Mouse (Mus musculus) hindbrain, embryonic 16.5 days (tissue): ENCODE results near the gene Osbpl3. TPM values are rescaled to one million over a fixed set of nuclear protein-coding genes. Genes with fewer than 3 reads are reported as not detected.

ENCODE experiments used
- ATAC-seq: fragments of 200-750 bp; cut with Nextera tagmentation; 2 replicates; pipeline ENCODE4 v1.8.0; 2017; ENCODE audit warnings: moderate TSS enrichment, moderate library complexity
- H3K27ac ChIP-seq: fragments of 300-500 bp; sonication (generic); 2 replicates; pipeline ENCODE4 v1.5.1; 2014; ENCODE audit warnings: low read depth, mild to moderate bottlenecking, control low read depth, low read length, moderate library complexity
- H3K27me3 ChIP-seq: fragments of 300-500 bp; sonication (generic); replicated peaks from 2 replicates; pipeline ENCODE4 v1.6.1; 2014; ENCODE audit warnings: low read length; ENCODE audit not compliant: control insufficient read depth, insufficient read depth
- H3K36me3 ChIP-seq: fragments of 300-500 bp; sonication (generic); 2 replicates; pipeline ENCODE4 v1.6.1; 2014; ENCODE audit warnings: mild to moderate bottlenecking, low read length, moderate library complexity, mixed read lengths; ENCODE audit not compliant: control insufficient read depth, insufficient read depth
- H3K4me1 ChIP-seq: fragments of 300-500 bp; sonication (generic); 2 replicates; pipeline ENCODE4 v1.6.1; 2014; ENCODE audit warnings: low read depth, low read length; ENCODE audit not compliant: control insufficient read depth, insufficient read depth
- H3K4me2 ChIP-seq: fragments of 300-500 bp; sonication (generic); 2 replicates; pipeline ENCODE4 v1.6.1; 2014; ENCODE audit warnings: mild to moderate bottlenecking, low read length, control low read depth, moderate library complexity
- H3K4me3 ChIP-seq: fragments of 300-500 bp; sonication (generic); 2 replicates; pipeline ENCODE4 v1.5.1; 2014; ENCODE audit warnings: mild to moderate bottlenecking, low read length, control low read depth, moderate library complexity
- H3K9ac ChIP-seq: fragments of 300-500 bp; sonication (generic); 2 replicates; pipeline ENCODE4 v1.6.1; 2014; ENCODE audit warnings: low read depth, mild to moderate bottlenecking, control low read depth, low read length, moderate library complexity
- H3K9me3 ChIP-seq: fragments of 300-500 bp; sonication (generic); 2 replicates; pipeline ENCODE4 v1.6.1; 2014; ENCODE audit warnings: mild to moderate bottlenecking, low read length, moderate library complexity; ENCODE audit not compliant: control insufficient read depth
- WGBS: fragments of 180-500 bp; shearing (Covaris S2); extraction: QIAGEN DNeasy Blood & Tissue Kit; methylation state at CpG from one replicate; pipeline ENCODE4 v1.1.7; 2014; 5-methylcytosine and 5-hydroxymethylcytosine counted together
- polyA plus RNA-seq: library from polyadenylated mRNA; unstranded; fragments of >200 nt; fragmentation: Nextera tagmentation; extraction: Ambion mirVana; gene quantifications from 2 replicates; pipeline ENCODE4 v1.2.1, GENCODE M21; 2015

The Osbpl3 gene
- polyA plus RNA-seq, 1 experiment from 2014 or later, result 4.5 TPM

DNA sequence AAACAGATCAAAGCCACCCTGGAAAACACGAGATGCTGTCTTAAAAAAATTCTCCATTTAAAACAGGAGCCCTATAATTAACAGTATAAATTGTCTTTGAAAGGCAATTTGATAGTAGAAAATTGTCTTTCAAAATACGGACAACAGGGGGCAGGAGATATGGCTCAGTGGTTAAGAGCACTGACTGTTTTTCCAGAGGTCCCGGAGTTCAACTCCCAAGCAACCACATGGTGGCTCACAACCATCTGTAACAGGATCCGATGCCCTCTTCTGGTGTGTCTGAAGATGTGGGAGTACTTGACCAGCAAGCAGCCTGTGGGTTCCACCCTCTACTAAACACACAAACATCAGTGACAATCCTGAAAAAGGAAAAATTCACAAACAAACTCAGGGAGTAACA is 69.5 kb downstream of the Osbpl3 start:
- Histone ChIP-seq H3K27me3 (no peaks in the 10 kb centered on the region), H3K4me1 (no peaks in the 10 kb centered on the region), H3K4me2 (no peak overlapping the region), H3K9ac (no peak overlapping the region), H3K9me3 (no peaks in the 10 kb centered on the region), H3K4me3 (no peak overlapping the region), H3K27ac (no peak overlapping the region), H3K36me3 (no peaks in the 10 kb centered on the region)
- 89% methylated on average over 4 of the region's 4 CpGs for WGBS
- no peak for ATAC-seq

DNA sequence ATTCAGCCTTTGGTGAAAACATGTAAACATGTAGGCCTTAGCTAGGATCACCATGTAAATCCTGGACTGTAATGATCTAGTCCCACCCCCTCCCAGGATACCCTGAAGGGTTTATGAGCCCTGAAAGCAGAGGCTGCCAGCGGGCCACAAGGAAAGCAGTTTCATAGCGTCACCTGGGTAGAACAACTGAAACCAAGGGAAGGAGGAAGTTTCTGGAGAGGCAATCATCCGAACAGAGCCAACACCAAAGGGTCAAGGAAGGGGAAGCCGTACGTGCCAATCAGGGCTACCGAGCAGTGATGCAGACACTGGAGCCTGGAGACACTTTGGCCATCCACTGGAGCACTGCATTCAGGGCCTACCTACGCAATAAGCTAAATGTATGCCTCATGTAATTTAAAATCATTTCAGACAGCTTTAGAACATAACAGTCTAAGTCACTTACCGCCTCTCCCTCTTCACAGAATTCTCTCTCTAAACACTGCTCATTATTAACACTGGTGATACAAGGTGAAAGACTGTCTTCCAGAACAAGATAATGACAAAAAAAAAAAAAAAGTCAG is 70.5 kb downstream of the Osbpl3 start:
- no peaks in the 10 kb centered on the region for H3K4me1 ChIP-seq
- no peak overlapping the region for H3K4me2 ChIP-seq
- 95% methylated on average over 8 of the region's 8 CpGs for WGBS
- no peaks in the 10 kb centered on the region for H3K27me3 ChIP-seq
- H3K9me3 ChIP-seq, result no peaks in the 10 kb centered on the region
- H3K9ac ChIP-seq, result no peak overlapping the region
- no peak overlapping the region for H3K27ac ChIP-seq
- H3K4me3 ChIP-seq, result no peak overlapping the region
- no peak for ATAC-seq
- H3K36me3 ChIP-seq, result no peaks in the 10 kb centered on the region

DNA sequence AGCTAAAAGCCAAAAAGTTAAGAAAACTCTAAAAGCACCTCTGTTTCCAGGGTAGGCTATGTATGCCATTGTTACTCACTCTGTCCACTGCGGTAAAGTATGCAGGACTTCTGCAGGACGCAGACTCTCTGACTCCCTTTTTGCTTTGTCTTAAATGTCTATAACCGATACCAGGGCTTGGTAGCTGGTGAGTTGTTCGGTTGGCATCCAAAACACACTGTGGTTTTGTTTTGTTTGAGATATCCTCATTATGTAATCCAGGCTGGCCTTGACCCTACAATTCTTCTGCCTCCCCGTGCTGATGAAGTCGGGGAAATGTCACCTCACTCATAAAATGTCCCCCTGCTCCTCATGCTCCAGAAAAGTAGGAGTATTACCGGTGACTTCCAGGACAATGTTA is 73.3 kb downstream of the Osbpl3 start:
- Histone ChIP-seq H3K4me1 (no peaks in the 10 kb centered on the region), H3K36me3 (no peaks in the 10 kb centered on the region), H3K9ac (no peak overlapping the region), H3K9me3 (no peaks in the 10 kb centered on the region), H3K27ac (no peak overlapping the region), H3K4me3 (no peak overlapping the region), H3K27me3 (no peaks in the 10 kb centered on the region), H3K4me2 (no peak overlapping the region)
- ATAC-seq, result no peak
- 78% methylated on average over 7 of the region's 7 CpGs for WGBS

DNA sequence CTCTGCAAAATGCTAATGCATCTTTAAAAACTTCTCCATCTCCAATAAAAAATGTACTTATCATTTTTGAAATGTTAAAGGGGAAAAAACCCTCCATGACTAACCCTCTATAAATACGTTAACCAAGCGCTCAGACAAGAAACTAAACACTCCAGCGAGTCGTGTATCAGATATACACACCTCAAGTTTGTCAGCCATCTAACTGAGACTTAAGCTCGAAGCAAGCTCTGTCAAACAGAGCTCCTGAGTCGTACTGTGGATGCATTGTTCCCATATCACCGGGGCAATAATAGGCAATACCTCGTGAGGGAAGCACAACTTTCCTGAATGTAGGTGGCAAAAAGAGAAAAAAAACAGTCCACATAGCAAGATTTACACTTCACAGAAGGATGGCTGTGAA is 73.8 kb downstream of the Osbpl3 start:
- Histone ChIP-seq H3K36me3 (no peaks in the 10 kb centered on the region), H3K4me2 (no peak overlapping the region), H3K4me1 (no peaks in the 10 kb centered on the region), H3K4me3 (no peak overlapping the region), H3K27ac (no peak overlapping the region), H3K9me3 (no peaks in the 10 kb centered on the region), H3K27me3 (no peaks in the 10 kb centered on the region), H3K9ac (no peak overlapping the region)
- 59% methylated on average over 8 of the region's 8 CpGs for WGBS
- no peak for ATAC-seq

DNA sequence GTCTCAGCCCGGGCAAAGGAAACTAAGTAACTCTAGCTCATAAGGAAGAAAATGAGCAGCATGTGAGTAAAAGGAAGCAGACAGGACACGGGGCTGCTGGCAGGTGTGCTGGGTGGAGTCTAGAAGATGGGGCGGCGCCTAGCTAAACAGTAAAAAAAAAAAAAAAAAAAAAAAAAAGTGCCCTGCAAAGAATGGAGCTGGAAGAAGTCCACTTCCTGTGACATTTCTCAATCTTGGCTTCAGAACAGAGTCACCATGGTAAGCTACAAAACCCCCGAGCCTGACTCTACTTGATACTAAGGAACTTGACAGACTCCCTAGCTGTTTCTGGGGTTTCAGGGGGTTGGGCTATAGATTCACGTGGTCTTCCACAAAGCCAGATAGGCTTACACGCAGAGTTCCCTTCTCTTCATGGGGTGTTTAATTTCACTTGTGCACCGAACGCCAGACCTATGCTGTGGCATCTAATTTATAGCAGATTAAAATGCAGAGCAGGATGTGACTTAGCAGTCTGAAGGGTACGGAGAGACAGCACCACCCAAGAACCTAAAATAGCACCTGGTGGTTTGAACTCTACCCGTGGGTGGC is 74.4 kb downstream of the Osbpl3 start:
- H3K4me2 ChIP-seq, result peak overlapping the region; percentile 20; the same call in 1 of the 2 replicates
- H3K4me1 ChIP-seq, result no peaks in the 10 kb centered on the region
- no peak overlapping the region for H3K27ac ChIP-seq
- no peaks in the 10 kb centered on the region for H3K9me3 ChIP-seq
- no peak overlapping the region for H3K4me3 ChIP-seq
- ATAC-seq, result no peak
- no peak overlapping the region for H3K9ac ChIP-seq
- WGBS, result 49% methylated on average over 11 of the region's 11 CpGs
- H3K36me3 ChIP-seq, result no peaks in the 10 kb centered on the region
- no peaks in the 10 kb centered on the region for H3K27me3 ChIP-seq

DNA sequence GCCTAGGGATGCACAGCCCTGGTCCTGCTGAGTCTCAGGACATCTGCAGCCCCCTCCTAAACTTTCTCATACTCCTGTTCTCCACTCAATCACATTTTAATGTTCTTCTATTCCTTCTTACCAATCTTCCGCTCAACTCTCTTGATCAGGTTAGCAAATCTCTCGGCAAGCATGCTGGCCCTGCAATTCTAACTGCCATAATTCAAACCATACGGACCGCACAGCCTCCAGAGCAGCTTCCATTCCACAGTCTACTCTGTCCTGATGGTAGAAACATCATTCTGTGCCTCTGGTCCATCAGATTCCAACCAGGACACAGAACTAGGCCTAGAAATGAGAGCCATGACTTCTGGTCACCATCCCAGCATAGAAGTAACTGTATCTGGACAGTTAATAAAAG is 76.3 kb downstream of the Osbpl3 start:
- Histone ChIP-seq H3K4me3 (no peak overlapping the region), H3K27ac (no peak overlapping the region), H3K9ac (no peak overlapping the region), H3K27me3 (no peaks in the 10 kb centered on the region), H3K4me1 (no peaks in the 10 kb centered on the region), H3K4me2 (no peak overlapping the region), H3K36me3 (no peaks in the 10 kb centered on the region), H3K9me3 (no peaks in the 10 kb centered on the region)
- ATAC-seq, result no peak
- 94% methylated on average over 4 of the region's 4 CpGs for WGBS

DNA sequence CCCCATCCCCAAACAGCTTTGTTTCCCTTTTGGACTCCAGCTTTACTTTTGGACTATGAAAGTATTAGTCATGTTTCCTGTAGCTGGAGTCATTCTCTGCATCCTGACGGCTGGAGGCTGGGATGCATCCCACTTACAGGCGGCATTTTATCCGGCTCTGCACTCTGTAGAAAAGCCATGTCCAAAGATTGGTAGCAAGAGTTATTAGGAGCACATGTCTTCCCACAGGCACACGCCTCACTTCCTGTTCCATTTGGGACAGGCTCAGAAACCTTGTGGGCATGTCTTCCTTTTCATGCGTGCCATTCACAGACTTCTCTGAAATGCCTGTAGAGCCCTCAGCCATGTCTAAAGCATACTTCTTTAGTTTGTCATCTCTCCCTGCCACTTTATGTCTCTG is 76.9 kb downstream of the Osbpl3 start:
- Histone ChIP-seq H3K4me2 (no peak overlapping the region), H3K4me3 (no peak overlapping the region), H3K27ac (no peak overlapping the region), H3K4me1 (no peaks in the 10 kb centered on the region), H3K27me3 (no peaks in the 10 kb centered on the region), H3K36me3 (no peaks in the 10 kb centered on the region), H3K9ac (no peak overlapping the region), H3K9me3 (no peaks in the 10 kb centered on the region)
- no peak for ATAC-seq
- WGBS, result 79% methylated on average over 5 of the region's 5 CpGs

DNA sequence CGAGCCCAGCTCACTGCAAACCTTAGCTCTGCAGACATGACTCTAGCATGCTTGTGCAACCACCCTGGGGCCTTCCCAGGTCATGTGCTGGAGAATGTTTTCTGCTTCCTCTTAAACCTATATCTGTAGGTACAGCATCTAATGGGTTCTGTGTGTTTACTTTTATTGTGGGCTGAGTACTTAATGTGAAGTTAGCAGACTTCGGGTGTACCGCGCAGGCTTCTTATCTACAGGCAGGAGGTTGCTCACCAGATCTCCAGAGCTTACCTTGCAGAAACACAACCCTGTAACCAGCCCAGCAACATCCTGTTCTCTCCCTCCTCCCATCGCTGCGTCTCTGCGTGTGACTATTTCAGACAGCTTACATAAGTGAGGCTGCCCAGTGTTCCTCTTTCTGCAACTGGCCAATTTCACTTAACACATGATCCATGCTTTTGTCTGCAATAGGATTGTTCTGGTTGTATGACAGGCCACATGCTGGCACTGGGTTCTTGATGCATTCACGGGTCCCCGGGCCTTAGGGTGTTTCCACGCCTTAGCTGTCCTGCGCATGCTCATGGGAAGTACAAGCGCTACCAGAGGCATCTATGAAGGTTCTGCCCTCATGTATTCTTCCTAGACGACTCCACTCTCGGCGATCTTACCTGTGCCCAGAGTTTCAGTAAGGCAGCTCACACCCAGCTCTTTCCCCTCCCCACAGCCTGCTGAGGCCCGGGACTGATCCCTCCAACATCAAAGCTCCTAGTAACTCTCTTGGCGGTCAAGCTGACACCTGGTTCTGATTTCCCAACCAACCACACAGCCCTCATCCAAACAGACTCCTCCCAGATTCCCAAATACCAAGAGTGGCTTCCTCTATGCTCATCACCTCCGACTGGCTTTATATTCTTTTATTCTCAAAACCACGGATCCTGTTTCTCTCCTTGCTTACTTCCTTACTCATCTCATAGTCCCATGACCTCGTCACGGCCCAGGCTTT is 78.0 kb downstream of the Osbpl3 start:
- H3K4me2 ChIP-seq, result no peak overlapping the region
- no peaks in the 10 kb centered on the region for H3K36me3 ChIP-seq
- no peak overlapping the region for H3K9ac ChIP-seq
- 87% methylated on average over 21 of the region's 21 CpGs for WGBS
- H3K4me1 ChIP-seq, result no peaks in the 10 kb centered on the region
- no peaks in the 10 kb centered on the region for H3K9me3 ChIP-seq
- H3K4me3 ChIP-seq, result no peak overlapping the region
- no peaks in the 10 kb centered on the region for H3K27me3 ChIP-seq
- ATAC-seq, result no peak
- H3K27ac ChIP-seq, result no peak overlapping the region

DNA sequence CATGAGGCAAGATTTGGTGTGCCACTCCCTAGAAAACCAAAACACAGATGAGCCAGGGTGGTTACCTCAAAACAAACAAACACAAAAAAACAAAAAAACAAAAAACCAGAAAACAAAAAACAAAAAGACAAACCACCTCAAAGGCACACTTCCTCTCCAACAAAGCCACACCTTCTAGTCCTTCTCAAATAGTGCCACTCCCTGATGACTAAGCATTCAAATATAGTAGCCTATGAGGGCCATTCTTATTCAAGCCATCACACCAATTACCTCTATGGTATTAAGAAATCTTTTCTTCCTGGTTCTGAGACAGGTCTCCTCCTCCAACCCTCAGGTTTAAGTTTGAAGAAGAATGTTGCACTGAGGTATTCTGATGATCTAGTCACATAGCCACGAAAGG is 79.3 kb downstream of the Osbpl3 start:
- Histone ChIP-seq H3K9ac (no peak overlapping the region), H3K4me2 (no peak overlapping the region), H3K27ac (no peak overlapping the region), H3K27me3 (no peaks in the 10 kb centered on the region), H3K36me3 (no peaks in the 10 kb centered on the region), H3K4me1 (no peaks in the 10 kb centered on the region), H3K9me3 (no peaks in the 10 kb centered on the region), H3K4me3 (no peak overlapping the region)
- WGBS, result 94% methylated on average over 1 of the region's 1 CpGs
- ATAC-seq, result no peak
